Mouse (Mus musculus): ENCODE data around the gene Ddah1.

The Ddah1 gene

DNA sequence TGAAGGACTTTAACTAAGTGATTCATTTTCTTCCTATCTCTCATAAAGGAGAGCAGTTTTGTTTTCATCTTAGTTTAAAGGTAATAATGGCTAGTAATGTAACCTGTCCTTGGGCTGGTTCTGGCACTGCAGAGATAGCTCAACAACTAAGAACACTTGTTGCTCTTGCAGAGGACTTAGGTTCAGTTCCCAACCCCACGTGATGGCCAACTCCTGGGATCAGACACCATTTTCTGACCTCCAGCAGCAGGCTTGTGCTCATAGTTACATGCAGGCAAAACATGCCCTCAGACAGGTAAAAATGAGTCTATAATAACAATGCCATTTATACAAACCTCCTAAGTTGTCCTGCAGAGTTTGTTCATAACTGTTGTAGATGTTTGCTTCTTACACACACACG is 5.9 kb downstream of the Ddah1 start:
- DNase-seq = no peak

DNA sequence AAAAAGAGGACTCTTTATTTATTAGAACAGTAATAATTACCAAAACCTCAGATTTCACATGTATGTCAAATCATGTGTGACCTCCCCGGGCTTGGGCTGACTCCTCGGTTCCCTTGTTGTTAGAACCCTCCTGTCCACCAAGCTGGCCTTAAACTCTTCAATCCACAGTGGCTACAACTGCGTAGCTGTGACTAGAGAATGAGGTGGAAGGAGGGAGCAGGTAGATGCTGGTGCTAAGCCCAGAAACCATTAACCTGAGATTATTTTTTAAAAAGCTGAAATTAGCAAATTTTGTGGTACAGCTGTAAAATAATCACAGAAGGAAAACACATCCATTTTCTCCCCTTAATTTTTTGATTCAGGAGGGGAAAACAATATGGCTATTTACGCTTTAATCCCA is 10.0 kb downstream of the Ddah1 start:
- no peak for DNase-seq

DNA sequence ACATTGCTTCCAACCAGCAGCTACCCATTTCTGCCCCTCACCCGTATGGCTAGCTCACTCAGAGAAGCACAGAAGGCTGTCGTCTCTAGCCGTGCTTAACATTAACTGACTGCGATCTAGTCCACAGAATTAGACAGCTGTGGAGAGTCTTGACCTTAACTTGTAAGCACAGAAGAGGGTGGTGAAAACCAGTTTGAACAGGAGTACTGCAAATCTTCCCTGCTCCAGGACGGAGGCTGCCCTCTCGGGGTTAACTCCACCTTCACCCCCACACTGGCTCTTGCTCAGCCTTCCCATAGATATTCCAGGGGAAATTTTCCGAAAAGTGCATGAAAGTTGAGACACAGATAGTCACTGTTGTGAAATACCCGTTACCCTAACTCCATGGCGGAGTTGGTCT is 14.9 kb downstream of the Ddah1 start:
- no peak for DNase-seq

DNA sequence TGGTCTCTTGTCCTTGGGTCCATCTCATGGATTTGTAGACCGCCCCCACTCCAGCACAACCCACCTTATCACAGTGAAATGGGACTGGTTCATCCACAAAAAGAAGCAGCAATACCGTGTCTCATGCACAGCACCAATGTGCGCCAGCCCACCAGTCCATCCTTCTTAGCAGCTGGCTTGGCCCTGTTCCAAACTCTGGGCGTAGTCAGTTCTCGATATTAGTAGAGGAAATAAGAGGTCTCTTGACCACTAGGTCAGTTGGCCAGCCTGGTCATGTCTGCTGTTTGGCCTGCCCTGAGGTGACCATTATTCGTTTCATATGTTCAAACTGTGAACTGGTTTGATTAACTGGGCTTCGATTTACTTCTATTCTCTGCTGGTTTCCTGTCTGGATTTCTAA is 15.9 kb downstream of the Ddah1 start:
- DNase-seq = no peak

DNA sequence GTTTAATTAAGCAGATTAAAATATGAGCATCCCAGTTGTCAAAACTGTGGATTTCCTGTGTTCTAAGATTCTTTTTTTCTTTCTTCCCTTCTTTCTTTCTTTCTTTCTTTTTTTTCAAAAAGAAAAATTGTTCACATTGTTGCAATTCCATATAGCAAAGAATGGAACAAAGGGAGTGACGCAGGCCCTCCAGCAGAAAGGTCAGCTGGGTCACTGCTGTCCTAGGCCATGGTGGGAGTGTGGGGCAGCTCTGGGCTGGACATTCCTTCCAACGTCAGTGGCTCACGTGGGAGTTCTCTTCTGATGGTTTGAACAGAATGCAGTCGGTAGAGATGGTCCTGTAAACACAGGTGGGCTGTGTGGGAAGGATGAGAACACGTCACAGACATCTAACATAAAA is 16.8 kb downstream of the Ddah1 start:
- DNase-seq = no peak

DNA sequence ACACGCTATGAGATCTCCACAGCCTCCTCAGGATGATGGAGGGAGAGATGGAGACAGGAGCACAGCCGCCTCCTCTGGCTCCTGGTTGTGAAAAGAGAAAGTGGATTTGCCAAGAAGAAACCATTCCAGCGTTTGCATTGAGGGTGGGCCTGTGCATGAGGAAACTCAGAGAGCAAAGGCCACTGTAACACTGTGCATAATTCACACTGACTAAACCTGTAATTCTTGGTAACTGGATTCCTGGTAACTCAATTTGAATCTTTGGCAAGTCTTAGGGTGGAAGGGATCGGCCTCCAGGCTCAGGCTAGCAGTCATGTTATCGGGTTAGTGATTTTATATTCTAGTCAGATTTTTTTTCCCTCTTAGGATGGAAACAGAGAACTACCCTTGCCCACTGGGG is 17.4 kb downstream of the Ddah1 start:
- no peak for DNase-seq

DNA sequence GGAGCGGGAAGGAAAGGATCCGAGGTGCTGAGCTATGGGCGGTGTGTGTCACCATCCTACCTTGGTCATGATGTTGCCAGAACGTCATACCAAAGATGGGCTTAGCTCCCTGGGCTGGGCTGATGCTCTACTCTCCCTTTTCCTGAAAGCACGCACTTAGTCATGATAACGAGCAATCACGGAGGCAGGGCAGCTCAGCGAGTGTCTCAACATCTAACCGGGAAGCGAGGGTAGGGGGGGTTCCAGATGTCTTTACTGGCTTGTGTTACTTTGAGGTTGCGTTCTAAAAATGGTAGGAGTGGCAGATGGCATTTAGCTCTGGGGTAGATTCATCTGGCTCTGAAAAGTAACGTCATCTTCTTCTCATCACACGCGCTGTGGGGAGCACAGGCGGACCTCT is 18.5 kb downstream of the Ddah1 start:
- no peak for DNase-seq

DNA sequence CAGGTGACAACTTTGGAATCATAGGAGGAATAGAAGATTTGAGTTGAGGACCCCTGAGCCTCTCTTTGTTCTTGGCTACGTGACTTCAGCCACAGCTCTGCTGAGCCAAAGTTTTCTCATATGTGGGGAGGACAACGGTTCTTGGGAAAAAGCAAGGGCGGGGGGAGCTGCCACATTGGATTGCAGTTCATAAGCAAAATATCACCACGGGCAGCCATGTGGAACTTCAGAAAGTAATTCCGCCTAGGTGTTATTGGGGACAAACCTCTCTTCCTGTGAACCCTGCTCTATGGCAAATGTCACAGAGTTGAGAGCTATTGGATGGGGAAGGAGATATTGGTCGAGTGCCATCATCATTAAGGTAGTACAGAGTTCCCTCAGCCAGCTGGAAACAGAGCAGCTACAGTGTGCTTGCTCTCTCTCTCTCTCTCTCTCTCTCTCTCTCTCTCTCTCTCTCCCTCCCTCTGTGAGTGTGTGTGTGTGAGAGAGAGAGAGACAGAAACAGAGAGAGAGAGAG is 20.0 kb downstream of the Ddah1 start:
- DNase-seq = no peak

DNA sequence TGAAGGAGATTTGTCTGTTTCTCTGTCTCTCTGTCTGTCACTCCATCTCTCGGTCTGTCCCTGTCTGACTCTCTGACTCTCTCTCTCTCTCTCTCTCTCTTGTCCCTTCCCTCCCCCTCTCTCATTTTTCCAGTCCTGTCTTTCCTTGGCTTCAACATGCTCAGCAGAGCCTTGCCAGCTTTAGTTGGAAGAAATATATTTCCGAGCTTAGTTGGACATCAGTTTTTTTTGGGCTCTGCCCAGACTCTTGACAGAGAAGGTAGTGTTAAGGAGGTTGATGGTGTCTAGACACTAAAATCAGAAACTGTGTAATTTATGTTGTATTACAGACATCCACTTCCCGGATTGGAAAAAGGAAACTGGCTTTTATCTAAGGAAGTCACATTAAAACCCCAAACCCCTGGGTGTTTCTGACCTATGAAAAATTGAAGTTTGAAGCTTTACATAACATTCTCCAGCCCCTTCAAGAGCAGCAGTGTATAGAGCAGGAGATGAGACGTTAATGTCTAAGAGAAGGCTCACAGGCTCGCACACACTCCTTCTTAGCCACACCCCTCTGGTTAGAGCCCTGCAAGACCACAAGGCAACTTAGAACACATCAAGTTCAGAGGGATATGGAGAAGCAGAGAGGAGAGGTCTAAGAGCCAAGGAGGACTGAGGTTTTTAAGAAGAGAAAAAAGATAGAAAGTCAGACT is 21.0 kb downstream of the Ddah1 start:
- no peak for DNase-seq

DNA sequence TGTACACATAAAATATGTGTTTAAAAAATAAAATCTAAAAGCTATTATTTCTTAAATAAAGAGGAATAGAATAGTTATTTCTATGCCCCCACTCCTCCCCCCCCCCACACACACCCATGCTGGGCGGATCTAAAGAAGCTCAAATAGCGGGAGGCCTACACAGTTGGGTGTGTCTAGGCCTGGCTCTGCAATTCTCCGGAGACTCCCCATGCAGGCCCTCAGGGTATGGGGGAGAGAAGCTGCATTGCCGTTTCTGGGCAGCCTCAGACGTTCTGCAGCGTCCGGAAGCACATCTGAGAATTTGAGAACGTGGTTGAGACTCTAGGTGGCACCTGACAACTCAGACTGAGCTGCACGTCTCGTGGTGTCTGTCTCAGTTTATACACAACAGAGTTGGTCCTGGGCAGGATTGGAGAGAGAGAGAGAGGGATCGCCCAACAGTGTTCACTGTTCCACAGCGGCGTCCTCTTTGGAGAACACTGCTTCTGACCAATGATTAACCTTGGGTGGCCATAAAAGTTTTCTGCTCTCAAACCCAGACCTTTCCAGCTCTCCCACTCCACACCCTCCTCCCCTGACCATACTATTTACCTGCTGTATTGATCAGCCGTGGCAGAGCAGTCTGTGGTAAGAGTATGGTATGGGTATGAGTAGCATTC is 22.4 kb downstream of the Ddah1 start:
- no peak for DNase-seq

DNA sequence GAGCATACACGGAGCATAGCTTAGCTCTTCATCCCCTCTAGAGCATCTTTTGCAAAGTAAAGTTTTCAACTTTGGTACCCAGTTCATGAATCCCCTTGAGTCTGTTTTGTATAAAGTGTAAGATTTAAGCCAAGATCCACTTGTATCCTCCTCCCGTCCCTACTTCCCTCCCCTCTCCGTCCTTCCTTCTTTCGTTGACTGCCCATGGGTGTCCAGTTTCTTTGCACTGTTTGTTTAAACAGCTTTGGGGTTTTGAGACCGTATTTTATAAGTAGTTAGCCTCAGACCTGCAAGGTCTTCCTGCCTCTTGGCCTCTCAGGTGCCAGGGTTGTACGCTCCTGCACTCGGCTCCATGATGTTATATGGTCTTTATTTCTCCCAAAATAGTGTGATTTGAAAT is 26.8 kb downstream of the Ddah1 start:
- no peak for DNase-seq

DNA sequence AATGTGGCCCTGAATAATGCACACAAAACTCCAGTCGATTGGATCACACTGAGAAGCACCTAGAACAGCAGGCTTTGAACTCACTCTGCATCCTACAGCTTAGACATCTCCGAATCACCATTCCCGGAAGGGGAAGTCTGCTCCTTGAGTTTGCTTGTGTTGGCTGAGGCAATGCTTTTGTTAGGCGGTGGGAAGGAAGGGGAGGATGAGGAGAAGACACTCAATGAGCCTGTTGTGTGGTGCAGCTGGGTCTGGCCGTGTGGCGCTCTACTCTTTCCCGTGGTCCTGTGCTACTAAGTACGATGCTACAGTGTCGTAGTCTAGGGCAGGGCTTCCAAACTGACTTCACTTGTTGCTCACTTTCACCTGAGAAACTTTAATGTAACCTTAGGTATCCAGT is 28.8 kb downstream of the Ddah1 start:
- no peak for DNase-seq

DNA sequence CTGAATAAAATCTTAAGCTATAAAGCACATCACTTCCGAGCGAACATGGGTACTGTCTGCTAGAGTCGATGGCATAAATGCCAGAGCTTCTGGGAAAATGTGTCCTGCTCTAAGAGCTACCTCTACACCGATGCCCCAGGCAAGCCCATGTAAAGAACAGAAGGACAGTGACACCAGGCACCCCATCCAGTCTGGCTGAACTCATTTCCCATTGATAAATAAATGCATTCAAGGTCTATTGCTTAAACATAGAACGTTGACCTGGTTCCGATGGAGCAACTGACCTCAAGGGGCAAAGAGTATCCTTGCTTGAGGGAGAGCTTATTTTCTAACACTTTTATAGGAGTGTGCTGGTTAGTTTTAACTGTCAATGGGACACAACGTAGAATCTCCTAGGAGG is 30.6 kb downstream of the Ddah1 start:
- DNase-seq = no peak

DNA sequence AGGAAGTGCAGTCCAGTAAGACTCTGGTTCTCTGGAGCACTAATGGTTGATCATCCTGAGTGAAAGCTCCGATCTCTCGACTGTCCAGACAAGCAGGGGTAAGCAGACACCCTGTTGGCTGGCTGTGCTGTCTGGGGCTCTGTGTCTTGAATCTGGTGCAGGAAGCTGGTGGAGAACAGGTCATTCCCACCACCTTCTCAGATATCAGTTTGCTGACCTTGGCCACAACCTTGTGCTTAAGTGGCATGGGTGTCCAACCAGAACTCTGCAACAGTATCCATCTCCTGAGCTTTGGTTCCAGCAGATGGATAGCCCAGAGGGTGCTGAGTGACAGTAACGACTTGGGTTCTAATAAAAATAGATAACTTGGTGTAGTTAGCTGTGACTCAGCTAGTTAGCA is 31.8 kb downstream of the Ddah1 start:
- no peak for DNase-seq

DNA sequence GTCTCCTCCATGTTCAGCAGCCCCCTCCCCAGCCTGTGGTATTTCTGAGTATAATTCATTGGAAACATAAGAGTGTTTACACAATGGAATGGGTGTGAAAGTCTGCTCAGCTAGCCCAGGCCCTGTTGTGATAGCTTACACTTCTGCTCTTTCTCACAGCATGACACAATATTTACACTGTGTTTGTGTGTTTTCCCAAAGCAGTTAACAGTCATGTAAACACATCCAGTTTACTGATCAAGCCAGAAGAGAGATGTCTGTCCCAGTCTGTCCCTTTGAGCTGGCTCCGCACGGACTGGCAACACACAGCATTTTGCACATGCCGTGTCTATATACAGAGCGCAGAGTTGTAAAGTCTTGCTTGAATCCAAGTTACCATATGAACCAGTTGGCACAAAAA is 32.2 kb downstream of the Ddah1 start:
- DNase-seq = no peak

DNA sequence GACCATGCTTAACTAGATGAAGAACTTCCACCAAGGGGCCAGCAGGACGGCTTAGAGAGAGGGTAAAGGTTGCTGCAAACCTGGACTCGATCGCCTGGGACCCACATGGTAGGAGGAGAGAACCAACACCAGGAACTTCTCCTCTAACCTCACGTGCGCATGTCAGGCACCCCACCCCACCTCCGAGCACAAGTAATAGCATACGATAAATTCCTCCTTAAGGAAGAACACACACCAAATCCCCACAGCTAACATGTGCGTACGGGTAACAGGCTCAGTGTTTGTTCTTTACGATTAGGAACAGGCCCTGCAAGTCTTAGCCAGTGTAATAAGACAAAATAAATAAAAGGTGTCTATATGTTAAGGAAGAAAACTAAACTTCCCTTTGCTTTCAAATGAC is 35.9 kb downstream of the Ddah1 start:
- no peak for DNase-seq

DNA sequence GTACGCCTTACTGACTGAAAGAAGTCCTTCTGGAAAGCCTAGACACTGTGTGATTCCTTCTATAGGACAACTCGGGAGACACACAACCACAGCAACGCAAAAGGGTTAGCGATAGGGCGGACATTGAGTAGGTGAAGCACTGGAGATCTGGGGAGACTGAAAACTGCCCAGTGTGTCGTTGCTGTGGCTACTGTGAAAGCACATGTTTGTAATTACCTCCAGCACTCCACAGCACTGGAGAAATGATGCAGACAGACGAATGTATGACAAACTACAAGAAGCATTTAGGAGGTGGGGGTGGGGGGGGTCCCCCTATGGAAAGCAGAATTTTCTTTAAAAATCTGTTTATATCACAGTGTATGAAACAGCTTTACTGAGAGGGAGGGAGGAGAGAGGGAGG is 37.4 kb downstream of the Ddah1 start:
- DNase-seq = no peak

DNA sequence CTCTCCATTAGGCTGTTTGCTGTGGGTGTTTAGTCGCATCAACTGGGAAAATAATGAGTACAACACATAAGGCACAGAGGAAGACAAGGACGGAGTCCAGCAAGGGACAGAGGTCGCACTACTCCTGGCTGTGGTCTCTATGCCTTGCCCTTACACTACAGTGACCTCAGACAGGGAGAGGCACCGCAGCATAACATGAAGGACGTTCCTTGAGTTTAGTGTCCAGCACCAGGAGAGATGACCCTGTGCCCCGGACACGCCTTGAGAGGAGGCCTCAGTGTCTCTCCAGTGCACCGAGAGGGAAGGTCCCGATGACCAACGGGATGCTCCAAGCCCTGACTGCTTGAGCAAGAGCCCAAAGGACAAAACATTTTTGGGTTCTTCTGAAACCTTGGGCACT is 39.6 kb downstream of the Ddah1 start:
- DNase-seq = no peak

DNA sequence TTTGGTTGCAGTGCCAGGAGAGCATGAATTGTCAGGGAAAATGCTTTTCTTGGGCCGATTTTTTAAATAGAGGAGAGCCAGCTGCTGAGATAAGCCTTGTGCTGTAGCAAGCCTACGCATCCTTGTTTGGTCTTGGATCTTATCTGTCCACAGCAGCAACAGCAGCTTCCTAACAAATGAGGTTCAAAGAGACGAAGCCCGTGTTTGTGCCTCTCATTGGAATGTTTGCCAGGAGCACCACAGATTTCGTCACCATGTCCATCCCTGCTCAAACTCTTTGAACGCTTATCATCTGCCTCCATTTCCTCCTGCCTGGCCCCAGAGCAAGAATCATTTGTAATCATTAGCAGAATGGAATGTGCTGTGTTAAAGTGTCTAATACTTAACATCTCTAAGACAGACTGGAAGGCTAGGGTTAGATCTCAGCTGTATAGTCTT is 40.3 kb downstream of the Ddah1 start:
- no peak for DNase-seq

DNA sequence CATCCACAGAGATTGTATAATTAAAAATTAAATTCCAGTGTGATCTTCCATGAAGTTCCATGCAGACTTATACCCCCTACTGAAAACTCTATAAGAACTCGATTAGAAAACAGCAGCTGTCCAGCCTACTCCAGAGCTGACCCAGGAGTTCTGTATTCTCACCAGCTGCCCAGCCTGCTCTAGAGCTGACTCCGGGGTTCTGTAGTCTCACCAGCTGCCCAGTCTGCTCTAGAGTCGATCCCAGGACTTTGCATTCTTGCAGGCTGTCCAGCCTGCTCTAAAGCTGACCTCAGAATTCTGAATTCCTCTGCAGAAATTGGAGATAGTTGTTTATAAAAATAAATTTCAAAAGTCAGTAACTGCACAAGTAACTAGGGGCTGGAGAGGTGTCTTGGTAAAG is 40.9 kb downstream of the Ddah1 start:
- no peak for DNase-seq

DNA sequence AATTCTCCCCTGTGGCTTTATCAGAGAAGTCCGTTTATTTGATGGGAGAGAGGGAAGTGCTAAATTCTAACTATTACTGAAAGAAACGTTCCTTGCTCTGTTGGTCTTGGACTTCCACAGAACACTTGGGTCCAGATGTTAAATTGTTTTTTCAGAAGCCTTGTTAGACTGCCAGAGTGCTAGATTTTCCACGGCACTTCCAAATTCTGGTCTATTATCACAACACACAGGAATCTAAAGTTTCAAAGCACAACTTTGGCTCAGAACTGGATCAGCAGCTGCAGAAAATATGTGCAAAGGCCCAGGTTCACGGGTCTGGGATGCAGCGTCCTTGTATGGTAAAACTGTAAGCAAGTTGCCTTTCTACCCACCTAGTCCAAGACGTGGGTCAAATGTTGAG is 43.6 kb downstream of the Ddah1 start:
- no peak for DNase-seq

DNA sequence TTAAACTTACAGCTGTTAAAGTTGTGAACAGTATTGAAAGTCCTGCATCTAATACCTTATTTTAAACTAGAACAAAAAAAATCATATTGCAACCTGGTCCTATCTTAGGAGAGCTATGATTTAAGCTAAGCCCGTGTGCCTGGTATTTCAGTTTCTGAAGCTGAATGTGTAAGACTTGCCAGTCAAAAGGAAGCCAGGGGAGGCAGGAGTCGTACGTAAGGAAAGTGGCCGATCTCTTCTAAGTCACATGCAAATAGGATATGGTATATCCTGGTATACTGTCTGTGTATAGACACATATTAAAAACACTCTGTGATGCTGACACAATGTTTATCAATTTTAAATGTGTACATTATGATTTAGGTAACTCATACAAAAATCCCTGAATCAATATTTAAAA is 47.4 kb downstream of the Ddah1 start:
- DNase-seq = no peak

DNA sequence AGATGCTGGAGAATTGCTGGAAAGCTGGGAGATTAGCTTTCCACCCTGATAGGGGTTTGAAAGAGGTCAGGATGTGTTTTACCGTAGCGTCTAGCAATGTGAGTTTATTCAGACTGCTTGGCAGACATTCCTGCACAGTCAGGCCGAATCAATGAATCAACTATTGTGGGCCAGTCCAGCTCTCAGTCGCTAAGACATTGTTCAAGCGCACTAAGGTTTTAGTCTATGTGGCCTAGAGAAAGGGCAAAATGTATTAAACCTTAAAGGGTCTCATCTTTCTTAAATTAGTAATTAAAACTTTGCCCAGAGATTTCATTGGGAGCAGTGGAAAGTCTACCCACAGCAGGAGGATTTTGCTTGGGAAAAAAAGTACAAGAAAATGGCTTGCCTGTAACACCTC is 48.0 kb downstream of the Ddah1 start:
- no peak for DNase-seq

DNA sequence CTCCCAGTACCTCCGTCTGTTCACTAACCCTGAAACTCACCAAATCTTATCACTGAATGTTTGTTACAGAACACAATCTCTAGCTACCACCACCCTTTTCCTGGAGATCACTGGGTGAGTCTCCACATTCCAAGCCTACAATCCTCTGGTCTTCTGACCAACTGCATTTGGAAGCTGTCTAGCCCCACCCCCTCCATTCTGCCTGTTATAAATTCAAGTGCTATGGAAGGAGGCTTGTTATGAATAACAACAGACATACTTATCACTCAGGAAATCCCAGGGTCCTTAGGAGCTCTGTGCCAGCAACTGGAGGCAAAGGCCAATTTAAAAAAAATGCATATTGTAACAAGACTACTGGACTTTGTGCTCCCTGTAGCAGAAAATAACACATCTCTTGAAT is 58.3 kb downstream of the Ddah1 start:
- no peak for DNase-seq

DNA sequence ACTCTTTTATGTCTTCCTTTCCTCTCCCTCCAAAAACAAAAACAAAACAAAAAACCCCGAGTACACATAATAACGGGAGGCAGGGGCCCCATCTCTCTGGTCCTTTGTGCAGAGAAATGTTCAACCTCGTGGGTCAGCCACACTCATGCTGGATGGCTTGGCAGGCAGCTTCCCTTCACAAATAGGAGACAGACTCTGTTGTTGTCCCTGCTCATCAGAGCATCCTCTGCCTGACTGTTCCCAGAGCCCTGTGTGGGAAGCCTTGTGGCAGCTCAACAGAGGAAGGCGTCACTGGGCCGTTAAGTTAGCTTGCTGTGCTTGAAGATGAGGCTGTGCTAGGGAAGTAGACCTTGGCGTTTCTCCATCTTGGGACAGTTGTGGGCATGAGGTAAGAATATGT is 58.8 kb downstream of the Ddah1 start:
- no peak for DNase-seq

Measured in cerebellum, postnatal 36 days (tissue).